Mouse (Mus musculus) cerebellum, adult 9-11 months (tissue): ENCODE data around the gene Uba52.
A peak's percentile ranks its signal among the peaks of the same experiment; 100 is the strongest.

Source experiments
- DNase-seq: peaks from one replicate; pipeline ENCODE4 v3.0.0; 2022

The Uba52 gene

GRCm38 (mm10) chr8:70503062-70503750 lies 7.4 kb downstream of the Uba52 start:
- peak; percentile 78 for DNase-seq

GRCm38 (mm10) chr8:70502540-70502939 lies 8.1 kb downstream of the Uba52 start:
- DNase-seq = no peak

- peak; percentile 70 for DNase-seq
Measured at GRCm38 (mm10) chr8:70501820-70502529, 8.6 kb downstream of the Uba52 start.

- DNase-seq = no peak
Measured at GRCm38 (mm10) chr8:70500386-70501301, 10.0 kb downstream of the Uba52 start.

- no peak for DNase-seq
Measured at GRCm38 (mm10) chr8:70495771-70496062, 14.9 kb downstream of the Uba52 start.

GRCm38 (mm10) chr8:70495001-70495770 lies 15.4 kb downstream of the Uba52 start:
- DNase-seq = no peak

GRCm38 (mm10) chr8:70494416-70494945 lies 16.1 kb downstream of the Uba52 start:
- DNase-seq = no peak

GRCm38 (mm10) chr8:70493692-70494415 lies 16.7 kb downstream of the Uba52 start:
- DNase-seq = peak; percentile 47

GRCm38 (mm10) chr8:70492664-70493640 lies 17.6 kb downstream of the Uba52 start, which contains the start of gene Crlf1:
Gene Crlf1 (plus strand): TSS chr8:70493158.
- DNase-seq = no peak

- DNase-seq = no peak
Measured at GRCm38 (mm10) chr8:70490880-70491495, 19.6 kb downstream of the Uba52 start.

GRCm38 (mm10) chr8:70490061-70490879 lies 20.3 kb downstream of the Uba52 start:
- DNase-seq = no peak

- no peak for DNase-seq
Measured at GRCm38 (mm10) chr8:70489576-70489975, 21.0 kb downstream of the Uba52 start.

GRCm38 (mm10) chr8:70488931-70489470 lies 21.6 kb downstream of the Uba52 start:
- no peak for DNase-seq

- DNase-seq = peak; percentile 68
Measured at GRCm38 (mm10) chr8:70487993-70488796, 22.4 kb downstream of the Uba52 start.

GRCm38 (mm10) chr8:70486941-70487520 lies 23.6 kb downstream of the Uba52 start, which contains the start of gene Tmem59l:
Gene Tmem59l (minus strand): TSS chr8:70487358.
- DNase-seq = peak; percentile 82

- DNase-seq = peak; percentile 81
Measured at GRCm38 (mm10) chr8:70486191-70486681, 24.4 kb downstream of the Uba52 start.

- no peak for DNase-seq
Measured at GRCm38 (mm10) chr8:70482943-70483342, 27.7 kb downstream of the Uba52 start.
